Mouse (Mus musculus) lung, embryonic 14.5 days (tissue): ENCODE results near the gene Iffo2. TPM values are rescaled to one million over a fixed set of nuclear protein-coding genes. Genes with fewer than 3 reads are reported as not detected.

Experiments
- ATAC-seq: fragments of 200-750 bp; cut with Nextera tagmentation; 2 replicates; pipeline ENCODE4 v1.8.0; 2017; ENCODE audit warnings: mild to moderate bottlenecking, moderate TSS enrichment, moderate library complexity; ENCODE audit not compliant: insufficient read depth
- DNase-seq: peaks from one replicate; pipeline ENCODE4 v3.0.0-alpha.2; 2015
- H3K27ac ChIP-seq: fragments of 300-500 bp; sonication (generic); 2 replicates; pipeline ENCODE4 v1.5.1; 2014; ENCODE audit warnings: low read depth, mild to moderate bottlenecking, moderate library complexity
- H3K27me3 ChIP-seq: fragments of 300-500 bp; sonication (generic); 2 replicates; pipeline ENCODE4 v1.6.1; 2014; ENCODE audit warnings: low read length, control low read depth; ENCODE audit not compliant: insufficient read depth
- H3K36me3 ChIP-seq: fragments of 300-500 bp; sonication (generic); 2 replicates; pipeline ENCODE4 v1.6.1; 2014; ENCODE audit warnings: control low read depth; ENCODE audit not compliant: insufficient read depth
- H3K4me1 ChIP-seq: fragments of 300-500 bp; sonication (generic); 2 replicates; pipeline ENCODE4 v1.6.1; 2014; ENCODE audit warnings: antibody characterized with exemption, control low read depth; ENCODE audit not compliant: insufficient read depth
- H3K4me2 ChIP-seq: fragments of 300-500 bp; sonication (generic); 2 replicates; pipeline ENCODE4 v1.6.1; 2014; ENCODE audit warnings: mild to moderate bottlenecking
- H3K4me3 ChIP-seq: fragments of 300-500 bp; sonication (generic); 2 replicates; pipeline ENCODE4 v1.5.1; 2014; ENCODE audit warnings: low read depth, low read length
- H3K9ac ChIP-seq: fragments of 300-500 bp; sonication (generic); 2 replicates; pipeline ENCODE4 v1.6.1; 2014
- H3K9me3 ChIP-seq: fragments of 300-500 bp; sonication (generic); 2 replicates; pipeline ENCODE4 v1.6.1; 2016; ENCODE audit warnings: low read depth, low read length, control low read depth
- CTCF ChIP-seq: IDR thresholded peaks from 2 replicates; pipeline ENCODE4 v1.5.1; 2016; ENCODE audit warnings: antibody characterized with exemption, low read depth
- WGBS: fragments of 180-500 bp; shearing (Covaris S2); extraction: QIAGEN DNeasy Blood & Tissue Kit; methylation state at CpG from one replicate; pipeline ENCODE4 v1.1.7; 2014; 5-methylcytosine and 5-hydroxymethylcytosine counted together
- polyA plus RNA-seq: library from polyadenylated mRNA; unstranded; fragments of >200 nt; fragmentation: Nextera tagmentation; extraction: Ambion mirVana; gene quantifications from 2 replicates; pipeline ENCODE4 v1.2.1, GENCODE M21; 2014

The Iffo2 gene
- polyA plus RNA-seq, 1 experiment from 2014 or later: 7.7 TPM

DNA sequence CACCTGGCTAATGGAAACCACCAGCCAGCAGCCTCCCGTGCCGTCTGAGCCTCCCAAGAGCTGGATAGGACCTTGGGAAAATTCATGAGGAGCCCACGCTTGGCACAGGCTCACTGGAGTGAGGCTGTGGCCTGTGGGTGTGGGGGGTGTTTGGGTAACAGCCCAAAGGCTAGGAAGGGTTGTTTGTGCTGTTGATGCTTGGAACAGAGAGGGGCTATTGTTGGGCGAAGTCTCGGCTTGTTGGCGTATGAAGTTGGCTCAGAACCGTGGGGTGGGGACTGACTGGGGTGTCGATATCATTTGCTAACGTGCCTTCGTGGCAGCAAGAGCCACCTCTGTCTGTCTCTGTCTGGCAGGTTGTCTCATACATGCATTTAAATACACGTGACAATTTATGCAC is 24.9 kb downstream of the Iffo2 start:
- no peaks in the 10 kb centered on the region; the same call in 1 of the 2 replicates for H3K9me3 ChIP-seq
- no peak overlapping the region for H3K4me3 ChIP-seq
- ATAC-seq (no peak), DNase-seq (no peak)
- TF ChIP-seq CTCF: no peak
- no peaks in the 10 kb centered on the region for H3K27me3 ChIP-seq
- H3K4me1 ChIP-seq: no peaks in the 10 kb centered on the region
- no peaks in the 10 kb centered on the region for H3K36me3 ChIP-seq
- H3K4me2 ChIP-seq: no peak overlapping the region
- 78% methylated on average over 11 of the region's 11 CpGs for WGBS
- H3K27ac ChIP-seq: no peak overlapping the region
- no peak overlapping the region for H3K9ac ChIP-seq

DNA sequence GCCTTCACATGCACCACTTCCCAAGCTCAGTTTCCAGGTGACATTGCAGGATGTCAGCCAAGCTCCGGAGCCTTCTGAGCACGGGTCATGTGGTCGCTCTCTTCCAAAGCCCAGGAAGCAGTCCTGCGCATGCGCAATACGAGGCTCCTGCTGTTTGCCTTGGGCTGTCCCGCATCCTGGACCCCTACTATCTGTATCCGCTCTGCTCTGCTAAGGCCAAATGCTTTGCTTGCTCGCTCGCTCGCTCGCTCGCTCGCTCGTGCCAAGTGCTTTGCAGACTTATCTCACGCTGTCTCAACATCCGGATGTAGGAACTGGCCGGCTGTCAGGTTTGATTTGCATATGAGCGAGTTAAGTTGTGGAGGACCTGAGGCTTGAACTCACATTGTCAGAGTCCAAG is 25.6 kb downstream of the Iffo2 start:
- Histone ChIP-seq H3K4me3 (no peak overlapping the region), H3K4me2 (peak overlapping the region; percentile 13; the same call in 1 of the 2 replicates), H3K27me3 (no peaks in the 10 kb centered on the region), H3K9me3 (no peaks in the 10 kb centered on the region; the same call in 1 of the 2 replicates), H3K36me3 (no peaks in the 10 kb centered on the region), H3K27ac (no peak overlapping the region), H3K4me1 (no peaks in the 10 kb centered on the region), H3K9ac (no peak overlapping the region)
- no peak for TF ChIP-seq CTCF
- WGBS: 60% methylated on average over 19 of the region's 19 CpGs
- no peak; the same call in 1 of the 2 replicates for ATAC-seq
- DNase-seq: peak; percentile 70

DNA sequence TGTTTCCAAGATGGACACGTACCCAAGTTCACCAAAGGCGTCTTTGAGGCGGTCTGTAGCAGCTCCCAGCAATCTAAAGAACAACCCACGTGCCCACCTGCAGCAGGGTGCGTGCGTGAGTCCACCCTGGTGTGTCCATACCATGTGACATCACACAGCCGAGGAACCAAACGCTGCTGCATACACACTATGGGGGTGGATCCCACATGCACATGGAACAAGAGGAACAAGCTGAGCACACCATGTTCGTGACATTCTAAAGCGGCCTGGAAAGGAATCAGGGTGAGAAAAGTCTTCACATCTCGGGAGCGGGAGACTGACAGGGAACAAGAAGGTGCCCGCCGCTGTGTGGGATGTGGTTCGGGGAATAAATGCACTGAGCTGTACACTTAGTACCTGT is 38.0 kb downstream of the Iffo2 start:
- no peak overlapping the region for H3K4me3 ChIP-seq
- no peak for DNase-seq
- TF ChIP-seq CTCF: no peak
- no peak overlapping the region for H3K27ac ChIP-seq
- WGBS: 78% methylated on average over 15 of the region's 15 CpGs
- H3K9ac ChIP-seq: no peak overlapping the region
- no peak overlapping the region for H3K4me2 ChIP-seq
- ATAC-seq: no peak
- H3K9me3 ChIP-seq: no peaks in the 10 kb centered on the region
- H3K4me1 ChIP-seq: peaks cover under 1% of the 10 kb centered on the region; the same call in 1 of the 2 replicates
- no peaks in the 10 kb centered on the region for H3K27me3 ChIP-seq
- H3K36me3 ChIP-seq: no peaks in the 10 kb centered on the region

DNA sequence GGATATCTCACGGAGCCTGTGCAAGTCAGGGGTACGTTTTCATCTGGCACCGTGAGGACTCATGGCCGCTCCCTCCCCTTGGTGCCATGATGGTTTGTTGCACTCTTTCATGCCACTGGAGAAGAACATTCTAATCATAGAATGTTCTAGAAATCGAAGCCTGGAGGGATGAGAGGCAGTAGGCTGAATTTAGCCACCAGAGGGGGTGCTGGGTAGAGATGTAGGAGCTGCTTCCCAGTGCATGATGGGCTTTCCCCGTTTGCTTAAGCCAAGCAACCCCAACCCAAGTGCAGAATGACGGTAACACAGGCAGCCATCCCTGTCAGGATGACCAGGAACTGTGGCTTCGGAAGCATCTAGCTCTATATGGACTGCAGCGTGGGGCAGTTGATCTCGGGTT is 40.4 kb downstream of the Iffo2 start:
- Histone ChIP-seq H3K4me3 (no peak overlapping the region), H3K27ac (no peak overlapping the region), H3K4me2 (no peak overlapping the region), H3K4me1 (peaks cover 8% of the 10 kb centered on the region; the same call in 1 of the 2 replicates), H3K9ac (no peak overlapping the region), H3K27me3 (no peaks in the 10 kb centered on the region), H3K36me3 (no peaks in the 10 kb centered on the region), H3K9me3 (no peaks in the 10 kb centered on the region)
- no peak for DNase-seq
- WGBS: 73% methylated on average over 10 of the region's 10 CpGs
- peak; percentile 50 for TF ChIP-seq CTCF
- ATAC-seq: no peak

DNA sequence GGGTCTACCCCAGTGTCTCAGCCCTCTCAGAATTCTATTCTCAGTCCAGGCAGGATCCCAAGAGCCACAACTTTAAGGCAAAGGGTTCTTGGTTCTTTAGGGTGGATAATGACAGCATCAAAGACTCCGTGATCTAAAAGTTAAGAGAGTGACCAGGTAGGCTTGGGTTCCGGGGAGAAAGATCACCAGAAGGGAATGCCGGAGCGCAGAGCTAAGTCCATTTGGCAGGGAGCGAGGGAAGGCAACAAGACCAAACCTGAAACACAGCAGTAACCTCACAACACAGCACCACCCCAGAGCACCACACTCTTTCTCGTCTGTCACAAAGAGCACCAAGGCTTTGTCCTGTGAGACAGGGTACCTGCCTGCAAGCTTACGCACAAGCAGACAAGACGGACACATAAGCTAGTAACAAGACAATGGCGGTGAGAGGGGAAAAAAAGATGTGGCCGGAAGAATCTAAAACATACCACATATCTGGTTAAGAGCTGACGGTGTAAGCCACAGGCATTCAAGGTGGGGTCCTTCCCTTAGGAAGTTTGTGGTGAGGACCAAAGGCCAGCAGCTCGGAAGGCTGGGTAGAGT is 42.7 kb downstream of the Iffo2 start:
- no peak for DNase-seq
- no peaks in the 10 kb centered on the region for H3K27me3 ChIP-seq
- no peak overlapping the region for H3K4me2 ChIP-seq
- TF ChIP-seq CTCF: no peak
- H3K4me3 ChIP-seq: no peak overlapping the region
- no peaks in the 10 kb centered on the region for H3K9me3 ChIP-seq
- 85% methylated on average over 12 of the region's 12 CpGs for WGBS
- no peaks in the 10 kb centered on the region for H3K36me3 ChIP-seq
- H3K27ac ChIP-seq: no peak overlapping the region
- ATAC-seq: no peak
- peak overlapping the region; percentile 56; the same call in 1 of the 2 replicates for H3K9ac ChIP-seq
- peaks cover 9% of the 10 kb centered on the region; the same call in 1 of the 2 replicates for H3K4me1 ChIP-seq

DNA sequence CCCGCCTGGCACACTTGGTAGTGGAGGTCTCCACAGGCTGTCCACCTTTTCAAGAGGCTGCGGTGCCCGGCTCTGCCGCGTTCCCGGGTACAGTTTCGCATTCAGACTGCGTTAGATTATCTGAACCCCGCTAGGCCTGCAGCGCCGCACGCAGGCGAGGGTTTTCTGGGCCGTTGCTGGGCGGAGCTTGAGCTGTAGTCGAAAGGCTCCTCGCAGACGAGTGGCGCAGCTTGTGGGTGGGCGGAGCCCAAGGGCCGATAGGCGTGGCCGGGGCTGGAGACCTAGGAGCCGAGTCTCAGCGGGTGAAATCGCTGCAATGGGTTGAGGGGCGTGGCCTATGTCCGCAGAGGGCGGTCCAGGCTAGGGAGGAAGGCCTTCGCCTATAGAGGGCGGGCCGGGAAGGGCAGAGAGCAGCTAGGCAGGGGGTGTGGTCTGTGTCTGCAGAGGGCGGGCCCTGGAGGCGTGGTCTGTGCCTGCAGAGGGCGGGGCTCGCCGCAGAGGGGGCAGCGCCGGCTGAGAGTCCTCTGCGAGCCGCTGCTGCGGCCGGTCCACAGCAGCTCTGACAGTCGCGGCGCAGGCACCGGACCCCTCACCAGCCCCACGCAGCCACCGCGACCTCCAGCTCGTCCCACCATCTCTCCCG is 43.9 kb downstream of the Iffo2 start:
- TF ChIP-seq CTCF: peak; percentile 75
- under 1% methylated on average over 52 of the region's 52 CpGs for WGBS
- H3K4me3 ChIP-seq: peak overlapping the region; percentile 83

More for the DNA sequence above, 43.9 kb downstream of the Iffo2 start:
- DNase-seq (peak; percentile 100), ATAC-seq (peak; percentile 97)
- H3K9ac ChIP-seq: peak overlapping the region; percentile 81
- peaks cover 9% of the 10 kb centered on the region; the same call in 1 of the 2 replicates for H3K4me1 ChIP-seq
- peak overlapping the region; percentile 97 for H3K4me2 ChIP-seq
- H3K36me3 ChIP-seq: no peaks in the 10 kb centered on the region
- peak overlapping the region; percentile 88 for H3K27ac ChIP-seq
- H3K27me3 ChIP-seq: no peaks in the 10 kb centered on the region
- H3K9me3 ChIP-seq: no peaks in the 10 kb centered on the region
